8 mouse cellular contexts compared by ENCODE assay signal in genomic region chr6:116006731-116007130, GRCm38 (mm10). TPM values are rescaled to one million over a fixed set of nuclear protein-coding genes. Genes with fewer than 3 reads are reported as not detected.
DNase-seq lines count a peak whose midpoint lies in the region; ATAC-seq and TF ChIP-seq lines count a peak whose summit lies in the region.

No protein-coding gene starts in this region.

- no peaks in the 10 kb centered on the region for H3K79me2 ChIP-seq in liver, adult 2 months (ENCODE audit: control insufficient read depth, insufficient read depth, low read length)

- 56% methylated on average over 9 of the region's 9 CpGs for WGBS in liver, adult 2 months
- WGBS in heart, embryonic 12.5 days: 28% methylated on average over 9 of the region's 9 CpGs
- WGBS in limb, embryonic 10.5 days: 42% methylated on average over 9 of the region's 9 CpGs
- WGBS in neural tube, embryonic 14.5 days: 59% methylated on average over 9 of the region's 9 CpGs
- 49% methylated on average over 9 of the region's 9 CpGs for WGBS in forebrain, embryonic 15.5 days

- peak; percentile 52 for ATAC-seq in heart, embryonic 12.5 days (ENCODE audit: insufficient number of reproducible peaks, low FRiP score)
- no peak for ATAC-seq in neural tube, embryonic 14.5 days (ENCODE audit: low read depth)
- ATAC-seq in forebrain, embryonic 15.5 days (replicated peaks): no peak

- no peak for DNase-seq in liver, adult 2 months (ENCODE audit: extremely low read depth, low read depth, low spot score)
- no peak for DNase-seq in liver
- peak; percentile 51 for DNase-seq in limb, embryonic 10.5 days (ENCODE audit: low spot score)
- DNase-seq in T-cell, adult 2 months (ENCODE audit: low spot score): no peak

- no peaks in the 10 kb centered on the region for H3K27me3 ChIP-seq in liver, adult 2 months (ENCODE audit: control insufficient read depth, insufficient read depth, low read length)
- H3K27me3 ChIP-seq in heart, embryonic 12.5 days (replicated peaks): no peaks in the 10 kb centered on the region
- no peaks in the 10 kb centered on the region for H3K27me3 ChIP-seq in limb, embryonic 10.5 days (ENCODE audit: low read depth, poor library complexity, severe bottlenecking)
- no peaks in the 10 kb centered on the region for H3K27me3 ChIP-seq in neural tube, embryonic 14.5 days (ENCODE audit: control insufficient read depth, insufficient read depth, low read length)
- H3K27me3 ChIP-seq in forebrain, embryonic 15.5 days: no peaks in the 10 kb centered on the region

- no peak overlapping the region for H3K4me3 ChIP-seq in liver, adult 2 months (ENCODE audit: insufficient read depth, low read depth, low read length)
- no peak overlapping the region for H3K4me3 ChIP-seq in brown adipose tissue, adult 24 weeks (ENCODE audit: insufficient read depth, low read depth, low read length)
- no peak overlapping the region for H3K4me3 ChIP-seq in heart, embryonic 12.5 days
- no peak overlapping the region for H3K4me3 ChIP-seq in limb, embryonic 10.5 days
- H3K4me3 ChIP-seq in neural tube, embryonic 14.5 days (ENCODE audit: low read depth, low read length): no peak overlapping the region
- H3K4me3 ChIP-seq in forebrain, embryonic 15.5 days: no peak overlapping the region

- H3K9ac ChIP-seq in liver, adult 2 months (ENCODE audit: low read depth, low read length): peak overlapping the region; percentile 31; the same call in 1 of the 2 replicates
- H3K9ac ChIP-seq in heart, embryonic 12.5 days: 0 out of 2 replicates have a peak overlapping the region, but pooled peaks have one; percentile 17
- no peak overlapping the region for H3K9ac ChIP-seq in neural tube, embryonic 14.5 days (replicated peaks; ENCODE audit: low read depth, low read length)
- no peak overlapping the region for H3K9ac ChIP-seq in forebrain, embryonic 15.5 days (replicated peaks)

- TF ChIP-seq CTCF in liver, adult 2 months (IDR thresholded peaks at IDR 0.05; ENCODE audit: low read depth, low read length): no peak

- no peaks in the 10 kb centered on the region for H3K36me3 ChIP-seq in liver, adult 2 months (ENCODE audit: control insufficient read depth, insufficient read depth, low read length)
- H3K36me3 ChIP-seq in heart, embryonic 12.5 days: no peaks in the 10 kb centered on the region
- no peaks in the 10 kb centered on the region for H3K36me3 ChIP-seq in limb, embryonic 10.5 days
- no peaks in the 10 kb centered on the region for H3K36me3 ChIP-seq in neural tube, embryonic 14.5 days (ENCODE audit: control insufficient read depth, insufficient read depth, low read length)
- H3K36me3 ChIP-seq in forebrain, embryonic 15.5 days: no peaks in the 10 kb centered on the region

- no peak for TF ChIP-seq POLR2A in liver, adult 2 months (IDR thresholded peaks at IDR 0.05; ENCODE audit: extremely low read depth, insufficient read depth, low read length)

- peak overlapping the region; percentile 76 for H3K27ac ChIP-seq in liver, adult 2 months (replicated peaks; ENCODE audit: insufficient read depth, low read depth, low read length)
- peak overlapping the region; percentile 99 for H3K27ac ChIP-seq in brown adipose tissue, adult 24 weeks (replicated peaks; ENCODE audit: low read depth, low read length)
- H3K27ac ChIP-seq in heart, embryonic 12.5 days (ENCODE audit: poor library complexity, severe bottlenecking): peak overlapping the region; percentile 88
- 0 out of 2 replicates have a peak overlapping the region, but pooled peaks have one; percentile 56 for H3K27ac ChIP-seq in limb, embryonic 10.5 days
- H3K27ac ChIP-seq in neural tube, embryonic 14.5 days (ENCODE audit: low read depth, low read length): peak overlapping the region; percentile 68; the same call in 1 of the 2 replicates
- H3K27ac ChIP-seq in forebrain, embryonic 15.5 days (replicated peaks): no peak overlapping the region

- peak overlapping the region; percentile 10; the same call in 1 of the 2 replicates for H3K4me2 ChIP-seq in heart, embryonic 12.5 days
- no peak overlapping the region for H3K4me2 ChIP-seq in neural tube, embryonic 14.5 days (ENCODE audit: low read depth, low read length)
- H3K4me2 ChIP-seq in forebrain, embryonic 15.5 days (replicated peaks): no peak overlapping the region

- H3K4me1 ChIP-seq in liver, adult 2 months (ENCODE audit: control insufficient read depth, insufficient read depth, low read length): peaks cover 6% of the 10 kb centered on the region; the same call in 1 of the 2 replicates
- H3K4me1 ChIP-seq in brown adipose tissue, adult 24 weeks (ENCODE audit: control insufficient read depth, insufficient read depth, insufficient read length, low read length): peaks cover 28% of the 10 kb centered on the region
- peaks cover 61% of the 10 kb centered on the region for H3K4me1 ChIP-seq in heart, embryonic 12.5 days (replicated peaks)
- H3K4me1 ChIP-seq in limb, embryonic 10.5 days: peaks cover 48% of the 10 kb centered on the region
- no peaks in the 10 kb centered on the region for H3K4me1 ChIP-seq in neural tube, embryonic 14.5 days (ENCODE audit: control insufficient read depth, insufficient read depth, low read length)
- H3K4me1 ChIP-seq in forebrain, embryonic 15.5 days: no peaks in the 10 kb centered on the region

- H3K9me3 ChIP-seq in heart, embryonic 12.5 days (replicated peaks): no peaks in the 10 kb centered on the region
- no peaks in the 10 kb centered on the region for H3K9me3 ChIP-seq in limb, embryonic 10.5 days (replicated peaks)
- no peaks in the 10 kb centered on the region for H3K9me3 ChIP-seq in neural tube, embryonic 14.5 days (ENCODE audit: control insufficient read depth, low read length)
- no peaks in the 10 kb centered on the region for H3K9me3 ChIP-seq in forebrain, embryonic 15.5 days

RNA-seq across cellular contexts. Expression of gene Plxnd1, which starts 11.9 kb away (rescaled TPM):
- 12.4 and 17.4 TPM in 2 replicates for total RNA-seq in liver, adult 2 months (2014; rRNA removed)
- 12.1 and 18.4 TPM in 2 replicates for polyA plus RNA-seq in liver, adult 2 months (2012; rRNA removed)
- 20.2 and 24.0 TPM in 2 replicates for polyA plus RNA-seq in brown adipose tissue, adult 24 weeks (2012; ENCODE audit: insufficient read depth, insufficient read length, missing spikeins)
- 60.8 and 80.5 TPM in 2 replicates for polyA plus RNA-seq in heart, embryonic 12.5 days (2016; fragmentation: Nextera tagmentation; extraction: Ambion mirVana)
- polyA plus RNA-seq in limb, embryonic 10.5 days (2016; fragmentation: Nextera tagmentation; extraction: Ambion mirVana): 27.9 and 30.9 TPM in 2 replicates
- polyA plus RNA-seq in neural tube, embryonic 14.5 days (2014; fragmentation: Nextera tagmentation; extraction: Ambion mirVana): 4.2 and 14.1 TPM in 2 replicates
- 13.5 and 21.4 TPM in 2 replicates for polyA plus RNA-seq in forebrain, embryonic 15.5 days (2015; fragmentation: Nextera tagmentation; extraction: Ambion mirVana)

Comparison
In these comparisons a context has a peak if more than half of its experiments do, and no peak if none do; other contexts are left out.
1. H3K9ac ChIP-seq: peak in liver, adult 2 months (single experiment) and heart, embryonic 12.5 days (single experiment); none in neural tube, embryonic 14.5 days (single experiment) and forebrain, embryonic 15.5 days (single experiment).